16 mouse cellular contexts compared by ENCODE assay signal in the genomic region with DNA sequence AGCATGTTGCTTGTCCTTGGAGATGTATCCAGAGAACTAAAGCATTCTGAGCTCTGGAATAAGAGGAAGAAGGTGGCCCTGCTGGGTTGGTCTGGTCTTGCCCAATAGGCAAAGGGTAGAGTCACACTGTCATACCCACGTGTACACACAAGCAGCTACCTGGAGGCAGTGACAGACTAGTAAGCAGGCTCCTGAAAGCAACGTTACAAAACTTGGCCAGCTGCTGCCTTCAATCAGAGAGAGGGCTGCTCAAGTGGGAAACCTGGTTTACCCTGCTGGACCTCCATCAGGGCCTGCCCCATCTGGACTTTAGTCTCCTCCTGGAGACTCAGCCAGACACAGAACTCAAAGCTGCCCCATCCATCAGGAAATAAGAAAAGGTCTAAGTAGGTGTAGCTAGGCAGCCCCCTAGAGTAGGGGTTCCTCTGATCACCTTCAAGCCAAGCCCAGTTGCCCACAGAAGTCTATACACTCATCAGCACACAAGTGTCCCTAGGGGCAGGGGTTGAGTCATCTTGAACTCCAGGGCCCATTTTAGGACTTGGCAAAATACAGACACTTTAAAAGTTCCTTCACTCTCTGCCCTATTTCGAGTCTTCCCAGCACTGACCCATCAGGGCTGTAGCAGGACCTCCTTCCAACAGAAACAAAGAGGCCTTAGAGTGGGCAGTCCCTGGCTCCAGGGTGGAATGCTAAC. TPM values are rescaled to one million over a fixed set of nuclear protein-coding genes. Genes with fewer than 3 reads are reported as not detected.
DNase-seq lines count a peak whose midpoint lies in the region; ATAC-seq and TF ChIP-seq lines count a peak whose summit lies in the region.
"Had no signal": no experiment of that assay in that cellular context is flagged by ENCODE, and none has a peak within 500 bp of the region (broad histone marks: within the 10 kb centered on the region; RNA-seq: fewer than 3 reads in every experiment).

No protein-coding gene starts in this region.

- no peak for TF ChIP-seq CTCF in C2C12 (IDR thresholded peaks at IDR 0.05; ENCODE audit: control insufficient read depth, insufficient read depth, insufficient read length)
- no peak for TF ChIP-seq CTCF in layer of hippocampus, adult 2 months (conservative IDR thresholded peaks at IDR 0.05)

- H3K79me2 ChIP-seq in C2C12 (ENCODE audit: control insufficient read depth, insufficient read depth): no peaks in the 10 kb centered on the region

- peak; percentile 43 to 45 for DNase-seq in kidney, postnatal 36 days
- DNase-seq in kidney, postnatal 4 days: no peak
- no peak for DNase-seq in cerebellum, postnatal 14 days
- no peak for DNase-seq in layer of hippocampus, adult 2 months (ENCODE audit: low spot score in 2 of 2)
- DNase-seq in right cerebral cortex, postnatal 36 days (ENCODE audit: low spot score in 2 of 2): no peak
- DNase-seq: cerebellum, adult 18-20 months; forebrain, postnatal 0 days; gastrocnemius, postnatal 25 days; heart, postnatal 10 days; lung, embryonic 14.5 days; thymus, postnatal 4 days had no signal

- H3K27me3 ChIP-seq in C2C12 (ENCODE audit: control insufficient read depth, insufficient read depth, insufficient read length): no peaks in the 10 kb centered on the region

- H3K79me3 ChIP-seq in C2C12 (ENCODE audit: low read depth): no peaks in the 10 kb centered on the region

- H3K4me3 ChIP-seq in C2C12 (ENCODE audit: insufficient read depth, poor library complexity, severe bottlenecking): no peak overlapping the region
- H3K4me3 ChIP-seq in layer of hippocampus, adult 2 months: no peak overlapping the region

- H3K27ac ChIP-seq in layer of hippocampus, adult 2 months: no peak overlapping the region

- H3K36me3 ChIP-seq in C2C12 (ENCODE audit: control insufficient read depth, insufficient read depth): no peaks in the 10 kb centered on the region

- ATAC-seq in hematopoietic stem cell, adult 5-6 weeks (replicated peaks in 1 of 2; ENCODE audit: insufficient read depth in 1 of 2, low FRiP score in 2 of 2, low TSS enrichment in 1 of 2, low read depth in 1 of 2, poor library complexity in 2 of 2, severe bottlenecking in 2 of 2): peak; percentile 61 to 75; a peak in 3 of 4 replicates
- peak; percentile 88 for ATAC-seq in neutrophil, adult 5-6 weeks (ENCODE audit: extremely low read depth, insufficient number of reproducible peaks, low FRiP score, poor library complexity, severe bottlenecking)
- ATAC-seq: forebrain, postnatal 0 days; inflammation-experienced regulatory T-cells, adult 6 months had no signal

- H3ac ChIP-seq in C2C12 (ENCODE audit: control insufficient read depth, insufficient read length, low read depth): no peak overlapping the region

TF ChIP-seq in C2C12, 6 proteins besides CTCF, POLR2A, EP300 and RAD21:
- peak; percentile 9 for TF ChIP-seq FOSL1 (IDR thresholded peaks at IDR 0.05; ENCODE audit: insufficient read depth, low read length, poor library complexity, severe bottlenecking)
- no peak for TF ChIP-seq CEBPB (IDR thresholded peaks at IDR 0.05; ENCODE audit: low read depth)

RNA-seq across cellular contexts. Expression of gene Fchsd2, which starts 25.9 kb away (rescaled TPM):
- polyA plus RNA-seq in C2C12 (2012; fragmentation: generic; extraction: Trizol): 2.4 TPM
- 136 and 172 TPM in 2 replicates for total RNA-seq in hematopoietic stem cell, adult 5-6 weeks (2017)
- 457 and 522 TPM in 2 replicates for total RNA-seq in neutrophil, adult 5-6 weeks (2017)
- 10 to 100 TPM; 38.5 to 41.2 TPM for total RNA-seq in layer of hippocampus, adult 2 months (2021)

RNA-seq across cellular contexts. Expression of gene P2ry2, which starts 54.1 kb away (rescaled TPM):
- 4.5 TPM for polyA plus RNA-seq in C2C12 (2012; fragmentation: generic; extraction: Trizol)
- 10.1 and 13.9 TPM in 2 replicates for total RNA-seq in hematopoietic stem cell, adult 5-6 weeks (2017)
- 15.5 and 22.1 TPM in 2 replicates for total RNA-seq in neutrophil, adult 5-6 weeks (2017)
- under 1 TPM; 0.86 to 0.87 TPM for total RNA-seq in layer of hippocampus, adult 2 months (2021)
- polyA plus RNA-seq: inflammation-experienced regulatory T-cells, adult 6 months; midbrain, embryonic 11.5 days had no signal

Comparison
In these comparisons a context has a peak if more than half of its experiments do, and no peak if none do; other contexts are left out.
1. DNase-seq: peak in kidney, postnatal 36 days (2 of 2); none in kidney, postnatal 4 days (0 of 2), cerebellum, postnatal 14 days (0 of 2), layer of hippocampus, adult 2 months (0 of 2) and right cerebral cortex, postnatal 36 days (0 of 2).